Mouse (Mus musculus) 416B (cell line): ENCODE measurements around the gene Fbln2.

Experiments used
- DNase-seq: peaks from one replicate; pipeline ENCODE4 v3.0.0; 2011; ENCODE audit warnings: low read depth

Fbln2 gene

DNA sequence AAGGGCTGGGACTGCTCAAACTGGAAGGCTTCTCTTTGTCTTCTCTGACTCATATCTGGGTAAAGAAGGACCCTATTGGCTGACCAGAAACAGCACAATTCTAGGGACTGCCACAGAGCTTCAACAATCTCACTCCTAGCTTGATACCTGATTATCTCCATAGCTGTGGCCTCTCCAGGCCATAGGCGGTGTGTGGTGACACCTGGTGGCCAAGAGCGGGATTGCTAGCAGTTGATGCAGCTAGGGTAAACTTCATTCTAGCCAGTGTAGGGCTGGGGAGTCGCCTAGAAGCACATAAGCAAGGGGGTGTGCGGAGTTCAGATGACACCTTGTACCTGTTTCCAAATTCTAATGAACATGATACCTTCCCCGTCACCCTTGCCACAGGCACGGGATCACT, 69.0 kb downstream of the Fbln2 start:
- DNase-seq = peak; percentile 52

DNA sequence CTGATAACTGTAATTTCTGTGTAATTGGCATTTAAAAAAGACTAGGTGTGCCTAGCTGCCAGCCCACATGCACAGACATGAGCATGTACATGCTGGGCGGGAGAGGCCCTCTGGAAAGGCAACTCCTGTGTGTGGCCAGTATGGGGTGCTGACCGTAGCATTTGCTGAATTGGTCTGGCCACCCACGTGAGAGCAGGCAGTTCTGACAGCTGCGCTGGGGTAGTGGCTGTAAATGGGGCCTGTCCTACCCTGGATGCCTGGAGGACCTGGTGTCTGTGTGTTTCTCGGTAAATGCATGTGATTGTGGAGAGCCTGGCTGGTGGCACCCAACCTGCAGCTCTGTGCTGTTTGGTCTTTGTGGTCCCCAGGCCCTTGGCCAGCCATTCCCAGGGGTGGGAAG, 69.5 kb downstream of the Fbln2 start:
- DNase-seq = no peak

GRCm38 (mm10) chr6:91283031-91283430, 70.8 kb downstream of the Fbln2 start:
- DNase-seq = no peak

GRCm38 (mm10) chr6:91284521-91285449, 72.5 kb downstream of the Fbln2 start:
- DNase-seq = no peak

DNA sequence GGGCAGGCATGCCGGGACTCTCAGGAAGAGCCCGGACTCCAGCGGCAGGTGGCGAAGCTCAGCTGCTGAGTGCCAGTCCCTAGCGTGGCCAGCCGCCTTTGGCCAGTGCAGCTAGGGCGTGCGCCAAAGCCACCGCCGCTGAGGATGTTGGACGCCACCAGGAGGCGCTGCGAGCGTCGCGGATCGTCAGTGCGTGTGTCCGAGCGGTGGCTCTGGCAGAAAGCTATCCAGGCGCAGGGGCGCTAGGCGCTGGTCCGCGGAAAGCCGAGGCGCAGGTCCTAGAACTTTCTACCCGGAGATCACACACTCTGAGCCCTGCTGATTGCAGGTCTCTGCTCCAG, 73.2 kb downstream of the Fbln2 start:
- DNase-seq = no peak

- DNase-seq = no peak
Observed at GRCm38 (mm10) chr6:91285814-91286545, 73.7 kb downstream of the Fbln2 start.

DNA sequence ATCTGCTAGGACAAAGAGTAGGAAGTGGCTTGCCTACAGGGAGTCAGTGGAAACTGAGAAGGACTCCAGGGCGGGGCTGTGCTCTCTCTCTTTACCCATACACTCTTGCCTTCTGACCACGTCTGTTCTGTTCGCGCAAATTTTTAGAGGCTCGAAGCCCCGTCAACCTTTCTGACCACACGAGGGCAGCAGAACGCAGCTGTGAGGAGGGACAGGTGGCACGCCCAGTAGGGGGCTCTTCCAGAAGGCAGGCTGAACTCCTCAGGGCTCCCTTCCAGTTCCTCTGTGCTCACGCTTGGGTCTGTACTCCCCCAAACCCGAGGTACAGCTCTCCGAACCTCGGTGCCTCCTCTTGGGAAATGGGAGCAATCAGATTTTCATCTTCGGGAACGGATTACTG, 74.4 kb downstream of the Fbln2 start:
- DNase-seq = peak; percentile 74

DNA sequence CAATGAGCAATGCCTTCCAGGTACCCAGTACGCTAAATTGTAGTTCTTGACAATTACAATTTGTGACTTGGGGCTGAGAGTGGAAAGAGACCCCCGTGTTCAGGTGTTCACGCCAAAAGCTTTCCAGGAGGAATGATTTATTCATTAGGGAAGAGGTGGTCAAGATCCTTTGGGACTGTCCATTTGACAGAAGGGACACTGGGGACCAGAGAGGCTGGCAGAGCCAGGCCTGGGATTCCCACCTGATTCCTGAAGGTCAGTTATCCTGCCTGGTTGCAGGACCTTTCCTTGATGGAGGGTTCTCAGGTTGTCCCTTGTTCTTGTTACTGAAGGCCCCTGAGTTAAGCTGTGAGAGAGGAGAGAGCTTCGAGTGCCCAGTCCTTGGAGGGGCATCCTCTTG, 74.9 kb downstream of the Fbln2 start:
- no peak for DNase-seq

- no peak for DNase-seq
Observed at GRCm38 (mm10) chr6:91287636-91288035, 75.4 kb downstream of the Fbln2 start.

DNA sequence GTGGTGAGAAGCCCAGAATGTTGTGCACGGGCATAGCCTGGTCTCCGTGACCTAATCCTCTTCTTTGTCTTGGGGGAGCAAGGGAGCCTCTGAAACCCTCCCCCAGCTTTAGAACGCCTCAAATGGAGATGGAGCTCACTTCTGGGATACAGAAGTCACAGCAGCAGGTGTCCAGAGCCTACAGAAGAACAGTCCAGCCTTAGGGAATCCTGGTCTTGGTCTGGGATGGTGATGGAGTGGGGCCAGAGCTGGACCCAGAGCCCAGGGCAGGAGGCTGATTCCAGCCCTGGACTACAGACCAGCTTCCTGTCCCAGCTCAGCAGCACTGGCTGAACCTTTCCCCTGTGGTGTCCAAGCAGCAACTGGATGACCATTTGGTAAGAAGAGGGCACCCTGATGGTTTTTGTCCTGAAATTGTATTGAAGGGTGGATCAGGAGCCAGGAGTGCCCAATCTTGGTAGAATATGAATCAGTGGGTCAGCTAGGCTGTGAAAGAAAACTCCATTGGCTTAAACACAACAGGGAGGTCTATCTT, 76.1 kb downstream of the Fbln2 start:
- no peak for DNase-seq

- DNase-seq = no peak
Observed at GRCm38 (mm10) chr6:91288961-91289360, 76.7 kb downstream of the Fbln2 start.

- DNase-seq = no peak
Observed at GRCm38 (mm10) chr6:91290937-91291336, 78.7 kb downstream of the Fbln2 start.

DNA sequence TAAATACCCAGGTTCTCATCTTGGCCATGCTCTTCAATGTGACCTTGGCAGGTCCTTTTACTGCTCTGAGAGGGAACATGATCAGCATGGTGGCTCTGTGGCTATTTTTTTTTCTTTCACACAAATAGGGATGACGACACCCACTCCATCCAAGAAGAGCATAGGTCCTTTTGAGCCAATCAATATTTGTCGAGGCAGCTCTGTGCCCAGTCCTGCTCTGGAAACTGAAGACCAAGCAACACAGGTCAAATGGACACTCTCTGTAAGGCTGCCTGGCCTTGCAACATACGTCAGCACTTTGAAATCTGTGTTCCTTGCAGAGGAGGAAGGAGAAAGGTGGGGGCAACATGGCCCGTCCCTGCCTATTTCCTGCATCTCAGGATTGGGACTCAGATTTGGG, 83.2 kb downstream of the Fbln2 start:
- no peak for DNase-seq

DNA sequence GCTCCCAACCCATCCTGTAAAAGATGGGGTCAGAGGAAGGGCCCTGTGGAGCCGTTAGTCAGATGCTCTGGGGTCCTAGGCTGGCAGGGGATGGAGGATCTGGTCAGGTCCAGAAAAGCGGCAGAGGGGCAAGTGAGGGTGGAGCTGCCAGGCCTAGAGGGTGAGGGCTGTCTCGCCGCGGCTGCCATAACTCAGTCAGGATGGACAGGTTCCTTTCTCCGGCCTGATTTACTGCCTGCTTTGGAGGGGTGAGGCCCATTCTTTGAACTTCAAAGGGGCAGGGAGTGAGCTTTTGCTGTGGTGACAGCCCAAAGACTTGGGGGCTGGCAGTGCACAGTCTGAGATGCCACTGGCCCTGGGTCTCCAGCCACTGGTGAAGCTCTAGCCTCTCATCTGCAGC, 86.6 kb downstream of the Fbln2 start:
- no peak for DNase-seq

GRCm38 (mm10) chr6:91300079-91300478, 87.8 kb downstream of the Fbln2 start:
- no peak for DNase-seq

DNA sequence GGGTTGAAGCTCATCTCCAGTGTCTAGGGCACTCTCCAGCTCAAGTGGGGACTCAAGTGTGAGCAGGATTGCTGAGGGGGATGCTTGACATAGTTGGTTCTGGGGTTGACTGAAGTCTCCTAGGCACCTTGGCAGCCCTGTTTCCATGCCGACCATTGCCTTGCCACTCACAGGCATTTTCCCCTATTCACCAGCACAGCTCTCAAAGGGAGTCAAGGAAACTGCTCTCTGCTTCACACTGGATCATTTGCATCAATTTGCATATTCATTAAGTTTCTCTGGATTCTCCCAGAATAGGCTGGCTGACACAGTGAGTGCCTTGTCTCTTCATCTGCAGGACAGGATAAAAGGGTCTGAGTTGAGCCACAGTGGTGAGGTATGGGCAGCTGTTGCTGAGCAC, 89.6 kb downstream of the Fbln2 start:
- DNase-seq = no peak

DNA sequence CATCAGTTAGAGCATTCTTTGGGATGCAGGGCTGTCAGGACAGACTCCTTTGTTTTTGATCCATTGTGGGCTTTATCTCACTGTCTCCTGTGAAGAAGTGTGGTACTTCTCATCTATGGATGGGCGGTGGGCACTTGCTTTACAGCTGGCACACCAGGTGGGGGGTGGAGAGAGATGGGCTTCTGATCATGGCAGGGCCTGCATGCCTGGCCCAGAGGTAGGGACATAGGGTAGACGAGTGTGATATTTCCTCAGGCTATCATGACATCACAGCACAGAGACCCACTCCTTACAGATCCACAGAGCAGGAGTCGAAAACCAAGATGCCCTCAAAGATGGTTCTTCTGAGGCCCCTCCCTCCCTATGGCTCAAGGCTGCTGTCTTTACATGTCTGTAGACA, 90.1 kb downstream of the Fbln2 start:
- DNase-seq = no peak

GRCm38 (mm10) chr6:91304172-91304571, 91.9 kb downstream of the Fbln2 start:
- DNase-seq = no peak

DNA sequence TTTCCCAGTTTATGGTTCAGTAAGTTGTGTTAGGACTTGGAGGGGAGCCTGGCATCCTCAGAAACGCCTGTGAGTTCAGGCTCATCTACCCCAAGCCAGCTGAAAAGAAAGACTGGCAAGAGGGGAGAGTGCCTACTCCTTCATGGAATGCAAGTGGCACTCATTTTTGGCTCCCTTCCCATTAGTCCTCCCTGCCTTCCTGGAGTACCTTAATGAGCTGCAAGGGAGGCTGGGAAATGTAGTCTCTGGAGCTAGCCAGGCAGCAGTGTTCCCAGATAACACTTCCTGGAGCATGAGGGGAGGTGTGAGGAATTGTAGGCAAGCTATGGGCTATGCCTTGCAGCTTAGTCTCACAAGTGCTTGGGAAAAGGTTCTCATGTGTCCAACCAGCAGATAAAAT, 95.7 kb downstream of the Fbln2 start:
- no peak for DNase-seq

- no peak for DNase-seq
Observed at GRCm38 (mm10) chr6:91311204-91311603, 98.9 kb downstream of the Fbln2 start.

GRCm38 (mm10) chr6:91312491-91312890, 100.2 kb downstream of the Fbln2 start:
- peak; percentile 5 for DNase-seq
